Mouse (Mus musculus) brain, embryonic 14.5 days (tissue): ENCODE data around the gene Astn1.

Experiments used
- CTCF ChIP-seq: fragments of 200-500 bp; IDR thresholded peaks from 2 replicates; pipeline ENCODE4 v1.5.1; 2012; ENCODE audit warnings: inconsistent platforms, mild to moderate bottlenecking, moderate library complexity, borderline replicate concordance; ENCODE audit not compliant: insufficient read depth, insufficient read length; ENCODE audit errors: extremely low read depth
- POLR2A ChIP-seq: fragments of 200-500 bp; IDR thresholded peaks from 2 replicates; pipeline ENCODE4 v1.6.1; 2012; ENCODE audit warnings: mild to moderate bottlenecking, inconsistent platforms, borderline replicate concordance; ENCODE audit not compliant: poor library complexity, insufficient read depth, insufficient read length, severe bottlenecking; ENCODE audit errors: extremely low read depth

DNA sequence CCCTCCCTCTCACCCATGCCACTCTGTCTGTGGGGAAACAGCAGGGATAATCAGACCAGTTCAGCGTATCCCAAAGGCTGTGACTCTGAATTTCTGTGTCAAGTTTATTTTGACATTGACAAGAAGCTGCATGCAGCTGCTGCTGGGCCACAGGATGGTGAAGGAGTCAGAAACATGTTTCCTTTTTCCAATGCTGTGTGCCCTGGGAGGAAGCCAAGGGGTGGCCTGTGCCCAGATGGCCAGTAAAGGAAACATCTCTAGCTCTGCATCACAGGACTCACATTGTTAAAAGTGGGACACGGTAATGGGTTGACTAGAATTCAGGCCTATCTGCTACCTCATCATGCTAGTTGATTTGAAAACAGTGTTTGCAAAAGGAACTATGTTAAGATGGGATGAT is 279.2 kb downstream of the Astn1 start:
- TF ChIP-seq CTCF (no peak), POLR2A (no peak)
